Mouse (Mus musculus) embryonic fibroblast, embryonic 13.5 days (primary cell): ENCODE data around the gene Amph.

Experiments used
- CTCF ChIP-seq: IDR thresholded peaks from 2 replicates; pipeline ENCODE4 v1.5.1; 2011; ENCODE audit warnings: mild to moderate bottlenecking, control low read depth, low read length, moderate library complexity, borderline replicate concordance; ENCODE audit not compliant: insufficient read depth
- POLR2A ChIP-seq: IDR thresholded peaks from 2 replicates; pipeline ENCODE4 v1.6.1; 2011; ENCODE audit warnings: low read depth, mild to moderate bottlenecking, control low read depth, low read length, moderate library complexity

DNA sequence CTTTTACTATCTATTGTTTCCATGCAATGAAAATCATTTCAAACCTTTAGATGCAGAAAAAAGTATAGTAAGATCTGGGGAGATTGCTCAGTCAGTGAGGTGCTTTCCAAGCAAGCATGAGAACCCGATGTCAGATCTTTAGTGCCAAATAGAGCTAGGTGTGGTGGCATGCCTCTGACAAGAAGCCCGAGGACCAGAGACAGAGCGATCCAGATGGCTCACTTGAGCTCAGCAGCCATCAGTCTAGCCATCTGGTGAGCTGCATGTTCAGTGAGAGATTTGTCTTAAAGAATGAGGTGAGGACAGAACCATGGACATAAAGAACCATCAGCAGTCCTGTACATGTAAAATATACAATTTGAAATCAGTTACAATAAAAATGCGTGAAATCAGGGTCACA is 149.1 kb downstream of the Amph start:
- TF ChIP-seq CTCF (no peak), POLR2A (no peak)
